Mouse (Mus musculus) hindbrain, embryonic 15.5 days (tissue): ENCODE measurements around the gene Arhgef10l. TPM values are rescaled to one million over a fixed set of nuclear protein-coding genes. Genes with fewer than 3 reads are reported as not detected.
A peak's percentile ranks its signal among the peaks of the same experiment; 100 is the strongest.

Experiments used
- ATAC-seq: fragments of 200-750 bp; cut with Nextera tagmentation; 2 replicates; pipeline ENCODE4 v1.8.0; 2017; ENCODE audit warnings: low read depth, moderate number of reproducible peaks, moderate TSS enrichment; ENCODE audit not compliant: low FRiP score
- H3K27ac ChIP-seq: fragments of 300-500 bp; sonication (generic); replicated peaks from 2 replicates; pipeline ENCODE4 v1.5.1; 2015; ENCODE audit warnings: mild to moderate bottlenecking, inconsistent platforms
- H3K27me3 ChIP-seq: fragments of 300-500 bp; sonication (generic); 2 replicates; pipeline ENCODE4 v1.6.1; 2015; ENCODE audit warnings: control low read depth, inconsistent platforms
- H3K36me3 ChIP-seq: fragments of 300-500 bp; sonication (generic); 2 replicates; pipeline ENCODE4 v1.6.1; 2015; ENCODE audit warnings: control low read depth, inconsistent platforms
- H3K4me1 ChIP-seq: fragments of 300-500 bp; sonication (generic); replicated peaks from 2 replicates; pipeline ENCODE4 v1.6.1; 2015; ENCODE audit warnings: control low read depth, inconsistent platforms
- H3K4me2 ChIP-seq: fragments of 300-500 bp; sonication (generic); 2 replicates; pipeline ENCODE4 v1.6.1; 2015; ENCODE audit warnings: moderate library complexity, mild to moderate bottlenecking, inconsistent platforms
- H3K4me3 ChIP-seq: fragments of 300-500 bp; sonication (generic); 2 replicates; pipeline ENCODE4 v1.5.1; 2015; ENCODE audit warnings: mild to moderate bottlenecking, inconsistent platforms
- H3K9ac ChIP-seq: fragments of 300-500 bp; sonication (generic); 2 replicates; pipeline ENCODE4 v1.6.1; 2015; ENCODE audit warnings: inconsistent platforms
- H3K9me3 ChIP-seq: fragments of 300-500 bp; sonication (generic); 2 replicates; pipeline ENCODE4 v1.6.1; 2016; ENCODE audit warnings: control low read depth, inconsistent platforms
- WGBS: fragments of 180-500 bp; shearing (Covaris S2); methylation state at CpG from one replicate; pipeline ENCODE4 v1.1.7; 2015; 5-methylcytosine and 5-hydroxymethylcytosine counted together
- microRNA-seq: library from miRNA; unstranded; fragments of <30 nt; microRNA quantifications from one replicate; pipeline ENCODE4, GENCODE M21; 2016
- polyA plus RNA-seq: library from polyadenylated mRNA; unstranded; fragments of >200 nt; fragmentation: Nextera tagmentation; extraction: Ambion mirVana; gene quantifications from 2 replicates; pipeline ENCODE4 v1.2.1, GENCODE M21; 2015

Gene Arhgef10l
- polyA plus RNA-seq, 1 experiment from 2014 or later: 28.2 TPM

DNA sequence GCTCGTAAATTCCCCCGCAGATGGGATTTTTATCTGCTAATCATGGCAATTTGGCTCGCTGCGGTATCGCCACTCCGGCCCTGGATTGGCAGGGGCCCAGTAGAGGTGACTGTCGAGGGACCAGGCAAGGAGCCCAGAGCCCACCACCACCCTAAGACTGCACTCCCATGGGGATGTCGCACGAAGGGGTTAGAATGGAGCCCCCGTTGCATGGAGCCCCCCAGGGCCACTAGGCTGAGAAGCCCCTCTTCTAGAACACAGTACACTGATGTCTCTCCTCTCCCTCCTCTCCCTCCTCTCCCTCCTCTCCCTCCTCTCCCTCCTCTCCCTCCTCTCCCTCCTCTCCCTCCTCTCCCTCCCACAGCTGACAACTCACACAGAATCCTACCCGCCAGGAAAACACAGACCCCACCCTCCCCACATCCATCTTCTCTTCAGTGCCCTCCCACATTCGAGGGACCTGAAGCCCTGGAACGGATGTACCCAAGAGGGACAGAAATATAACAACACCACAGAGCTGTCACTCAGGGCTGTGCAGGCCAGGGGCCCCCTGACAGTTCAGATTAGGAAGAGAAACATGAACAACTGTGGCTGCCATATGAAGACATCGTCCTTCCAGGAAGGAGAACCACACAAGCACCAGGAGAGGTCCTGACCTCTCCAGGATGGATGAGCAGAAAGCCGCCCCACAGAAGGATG is 185.3 kb downstream of the Arhgef10l start:
- H3K9me3 ChIP-seq: no peaks in the 10 kb centered on the region
- ATAC-seq: peak; percentile 54; the same call in 1 of the 2 replicates
- peaks cover 13% of the 10 kb centered on the region for H3K4me1 ChIP-seq
- no peak overlapping the region for H3K4me2 ChIP-seq
- no peak overlapping the region for H3K4me3 ChIP-seq
- H3K27ac ChIP-seq: no peak overlapping the region
- no peaks in the 10 kb centered on the region for H3K27me3 ChIP-seq
- no peaks in the 10 kb centered on the region for H3K36me3 ChIP-seq
- no peak overlapping the region for H3K9ac ChIP-seq
- WGBS: 39% methylated on average over 15 of the region's 15 CpGs

GRCm38 (mm10) chr4:140475194-140475593 is 190.6 kb downstream of the Arhgef10l start:
- Histone ChIP-seq H3K4me3 (no peak overlapping the region), H3K27ac (no peak overlapping the region), H3K36me3 (no peaks in the 10 kb centered on the region), H3K9me3 (no peaks in the 10 kb centered on the region), H3K4me1 (peaks cover 17% of the 10 kb centered on the region), H3K27me3 (no peaks in the 10 kb centered on the region), H3K4me2 (no peak overlapping the region), H3K9ac (no peak overlapping the region)
- WGBS: 70% methylated on average over 8 of the region's 8 CpGs
- no peak for ATAC-seq

- no peaks in the 10 kb centered on the region for H3K9me3 ChIP-seq
- H3K27me3 ChIP-seq: no peaks in the 10 kb centered on the region
- no peak overlapping the region for H3K4me2 ChIP-seq
- peaks cover 19% of the 10 kb centered on the region; the same call in 1 of the 2 replicates for H3K4me1 ChIP-seq
- H3K4me3 ChIP-seq: no peak overlapping the region
- no peak for ATAC-seq
- no peak overlapping the region for H3K9ac ChIP-seq
- WGBS: 76% methylated on average over 13 of the region's 13 CpGs
- H3K36me3 ChIP-seq: no peaks in the 10 kb centered on the region
- no peak overlapping the region for H3K27ac ChIP-seq
Measured at GRCm38 (mm10) chr4:140469760-140470452, 195.9 kb downstream of the Arhgef10l start.

DNA sequence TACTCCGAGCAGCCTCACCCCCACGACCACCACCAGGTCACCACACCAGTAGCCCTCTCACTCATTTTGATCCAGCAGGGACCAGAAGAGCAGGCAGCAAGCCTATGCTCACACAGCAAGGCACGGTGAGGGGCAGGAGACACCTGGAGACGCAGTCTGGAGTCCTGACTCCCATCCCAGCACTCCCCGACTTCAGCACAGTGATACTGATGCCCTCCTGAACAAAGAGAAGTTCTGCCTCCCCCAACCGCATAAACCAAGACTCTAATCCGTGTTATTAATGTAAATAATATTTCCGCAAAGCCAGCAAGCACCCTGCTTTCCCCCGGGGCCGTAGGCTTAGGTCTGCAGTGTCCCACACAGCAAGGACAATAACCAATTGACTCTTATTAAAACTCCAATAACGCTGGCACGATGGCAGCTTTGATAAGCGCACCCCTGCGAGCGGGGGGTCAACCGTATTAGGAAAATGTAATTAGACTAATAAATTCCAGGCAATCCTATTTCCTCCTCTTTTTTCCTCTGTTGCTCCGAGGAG is 198.5 kb downstream of the Arhgef10l start:
- Histone ChIP-seq H3K4me2 (no peak overlapping the region), H3K9ac (no peak overlapping the region), H3K9me3 (no peaks in the 10 kb centered on the region), H3K27ac (no peak overlapping the region), H3K4me3 (no peak overlapping the region), H3K36me3 (no peaks in the 10 kb centered on the region), H3K4me1 (peaks cover 22% of the 10 kb centered on the region), H3K27me3 (no peaks in the 10 kb centered on the region)
- no peak for ATAC-seq
- WGBS: 51% methylated on average over 17 of the region's 17 CpGs

Small RNAs within 50 kb of the gene (microRNA-seq; reads per million reads assigned to microRNA genes)
- not detected for gene Gm23045

Other genes starting within 250 kb of the Arhgef10l start
- gene Rcc2, start 34.5 kb upstream of the Arhgef10l start, polyA plus RNA-seq: 25.0 and 28.8 TPM in 2 replicates
- gene Padi6, start 76.6 kb upstream of the Arhgef10l start, polyA plus RNA-seq: not detected in 2 replicates
- 0.09 TPM in 2 replicates for gene Padi4, start 108.2 kb upstream of the Arhgef10l start, polyA plus RNA-seq
- gene Padi3, start 144.6 kb upstream of the Arhgef10l start, polyA plus RNA-seq: not detected in 2 replicates
- gene Padi1, start 179.8 kb upstream of the Arhgef10l start, polyA plus RNA-seq: 0.06 TPM in 1 of 2 replicates, not detected in the other
- 1.2 and 2.2 TPM in 2 replicates for gene Padi2, start 240.3 kb upstream of the Arhgef10l start, polyA plus RNA-seq